Mouse (Mus musculus) midbrain, embryonic 13.5 days (tissue): ENCODE measurements at regions not wholly inside any gene's neighbourhood (a gene's known extent, or its start where the extent isn't known, plus 50 kb on each side); places are given as distances from the start of the nearest gene placed in this dataset.

Experiments
- ATAC-seq: fragments of 200-750 bp; cut with Nextera tagmentation; 2 replicates; pipeline ENCODE4 v1.8.0; 2017; ENCODE audit warnings: mild to moderate bottlenecking, moderate TSS enrichment, moderate library complexity
- H3K27ac ChIP-seq: fragments of 300-500 bp; sonication (generic); 2 replicates; pipeline ENCODE4 v1.5.1; 2015; ENCODE audit warnings: inconsistent platforms, mild to moderate bottlenecking, moderate library complexity
- H3K27me3 ChIP-seq: fragments of 300-500 bp; sonication (generic); 2 replicates; pipeline ENCODE4 v1.6.1; 2015; ENCODE audit warnings: mild to moderate bottlenecking, inconsistent platforms
- H3K36me3 ChIP-seq: fragments of 300-500 bp; sonication (generic); 2 replicates; pipeline ENCODE4 v1.6.1; 2015; ENCODE audit warnings: mild to moderate bottlenecking, inconsistent platforms
- H3K4me1 ChIP-seq: fragments of 300-500 bp; sonication (generic); replicated peaks from 2 replicates; pipeline ENCODE4 v1.6.1; 2015; ENCODE audit warnings: inconsistent platforms
- H3K4me2 ChIP-seq: fragments of 300-500 bp; sonication (generic); replicated peaks from 2 replicates; pipeline ENCODE4 v1.6.1; 2015; ENCODE audit warnings: moderate library complexity, mild to moderate bottlenecking, inconsistent platforms
- H3K4me3 ChIP-seq: fragments of 300-500 bp; sonication (generic); replicated peaks from 2 replicates; pipeline ENCODE4 v1.5.1; 2015; ENCODE audit warnings: mild to moderate bottlenecking, inconsistent platforms
- H3K9ac ChIP-seq: fragments of 300-500 bp; sonication (generic); replicated peaks from 2 replicates; pipeline ENCODE4 v1.6.1; 2015; ENCODE audit warnings: mild to moderate bottlenecking, inconsistent platforms
- H3K9me3 ChIP-seq: fragments of 300-500 bp; sonication (generic); 2 replicates; pipeline ENCODE4 v1.6.1; 2016; ENCODE audit warnings: mild to moderate bottlenecking, inconsistent platforms
- WGBS: fragments of 180-500 bp; shearing (Covaris S2); methylation state at CpG from one replicate; pipeline ENCODE4 v1.1.7; 2015; 5-methylcytosine and 5-hydroxymethylcytosine counted together

DNA sequence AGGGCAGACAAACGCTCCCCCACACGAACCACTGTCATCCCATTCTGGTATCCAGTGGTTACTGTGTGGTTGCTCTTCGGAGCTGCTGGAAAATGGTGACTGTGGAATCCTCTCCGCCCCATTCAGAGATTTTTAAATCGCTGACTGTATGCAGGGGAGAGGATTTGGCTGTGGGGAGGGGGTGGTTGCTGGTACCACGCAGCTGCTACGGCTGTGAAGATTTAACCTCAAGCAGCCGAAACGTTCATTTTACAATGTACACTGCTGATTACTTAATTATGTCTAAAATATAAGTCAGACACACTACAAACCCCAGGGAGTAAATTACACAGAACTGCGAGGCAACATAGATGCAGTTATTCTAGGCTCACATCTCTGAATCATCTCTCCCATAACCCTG is 341.0 kb downstream of the Rps6kc1 start:
- H3K9ac ChIP-seq, result no peak overlapping the region
- no peaks in the 10 kb centered on the region for H3K9me3 ChIP-seq
- 0 out of 2 replicates have a peak, but pooled peaks cover 3% of the 10 kb centered on the region for H3K27me3 ChIP-seq
- H3K4me3 ChIP-seq, result no peak overlapping the region
- 76% methylated on average over 10 of the region's 10 CpGs for WGBS
- 0 out of 2 replicates have a peak, but pooled peaks cover 4% of the 10 kb centered on the region for H3K4me1 ChIP-seq
- ATAC-seq, result no peak
- no peaks in the 10 kb centered on the region for H3K36me3 ChIP-seq
- no peak overlapping the region for H3K27ac ChIP-seq
- no peak overlapping the region for H3K4me2 ChIP-seq

DNA sequence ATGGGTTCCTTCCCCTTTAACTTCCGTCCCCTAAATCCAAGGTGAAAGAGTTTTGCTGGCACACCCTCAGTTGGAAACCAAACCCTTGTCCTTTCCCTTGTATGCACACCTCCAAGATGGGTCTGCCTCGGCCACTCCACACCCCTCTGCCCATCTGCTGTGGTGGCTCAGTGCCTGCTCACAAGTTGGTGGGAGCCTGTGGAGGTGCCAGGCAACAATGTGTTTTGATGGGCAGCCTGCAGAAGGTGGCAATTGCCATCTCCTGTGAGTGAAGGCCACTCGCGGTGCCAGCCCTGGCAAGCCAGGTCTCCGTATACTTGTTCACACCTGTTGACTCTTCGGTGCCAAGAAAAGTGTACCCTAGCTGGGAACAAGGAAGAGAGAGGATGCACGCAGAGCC is 344.8 kb downstream of the Rps6kc1 start:
- ATAC-seq, result no peak
- H3K9ac ChIP-seq, result no peak overlapping the region
- H3K4me3 ChIP-seq, result no peak overlapping the region
- H3K27me3 ChIP-seq, result 0 out of 2 replicates have a peak, but pooled peaks cover 5% of the 10 kb centered on the region
- 91% methylated on average over 7 of the region's 7 CpGs for WGBS
- H3K36me3 ChIP-seq, result no peaks in the 10 kb centered on the region
- no peak overlapping the region for H3K27ac ChIP-seq
- H3K4me2 ChIP-seq, result no peak overlapping the region
- H3K9me3 ChIP-seq, result no peaks in the 10 kb centered on the region
- H3K4me1 ChIP-seq, result peaks cover 11% of the 10 kb centered on the region

GRCm38 (mm10) chr1:190562865-190563457 is 348.6 kb downstream of the Rps6kc1 start:
- ATAC-seq, result peak; percentile 65
- Histone ChIP-seq H3K4me2 (no peak overlapping the region), H3K4me1 (peaks cover 7% of the 10 kb centered on the region), H3K36me3 (no peaks in the 10 kb centered on the region), H3K27me3 (0 out of 2 replicates have a peak, but pooled peaks cover 7% of the 10 kb centered on the region), H3K4me3 (no peak overlapping the region), H3K9me3 (no peaks in the 10 kb centered on the region), H3K27ac (no peak overlapping the region), H3K9ac (no peak overlapping the region)
- WGBS, result 24% methylated on average over 13 of the region's 13 CpGs

DNA sequence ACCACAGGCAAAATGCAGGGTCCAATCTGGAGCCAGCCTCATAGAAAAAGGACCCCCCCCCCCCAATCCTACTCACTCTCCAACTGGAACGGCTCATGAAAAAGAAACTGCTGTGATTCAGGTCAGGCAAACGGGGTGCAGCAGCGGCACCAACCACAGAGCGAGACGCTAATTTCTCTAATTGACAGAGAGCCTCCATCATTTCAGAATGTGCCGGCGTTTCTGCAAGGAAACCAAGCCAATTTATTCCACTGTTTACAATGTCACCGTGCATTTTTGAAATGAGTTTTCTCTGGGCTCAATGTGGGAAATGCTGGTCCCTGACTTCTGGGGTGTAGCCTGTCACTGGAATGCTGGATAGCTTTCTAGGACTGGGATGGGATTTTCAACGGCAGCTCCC is 351.5 kb downstream of the Rps6kc1 start:
- H3K27ac ChIP-seq, result no peak overlapping the region
- H3K36me3 ChIP-seq, result no peaks in the 10 kb centered on the region
- H3K4me2 ChIP-seq, result no peak overlapping the region
- H3K4me1 ChIP-seq, result peaks cover 7% of the 10 kb centered on the region
- no peak for ATAC-seq
- no peaks in the 10 kb centered on the region for H3K9me3 ChIP-seq
- H3K4me3 ChIP-seq, result no peak overlapping the region
- H3K9ac ChIP-seq, result no peak overlapping the region
- 68% methylated on average over 9 of the region's 9 CpGs for WGBS
- H3K27me3 ChIP-seq, result 0 out of 2 replicates have a peak, but pooled peaks cover 3% of the 10 kb centered on the region

GRCm38 (mm10) chr1:190541892-190542291 is 369.7 kb downstream of the Rps6kc1 start:
- Histone ChIP-seq H3K9me3 (no peaks in the 10 kb centered on the region; the same call in 1 of the 2 replicates), H3K4me1 (no peaks in the 10 kb centered on the region), H3K4me2 (no peak overlapping the region), H3K27ac (no peak overlapping the region), H3K27me3 (peaks cover 10% of the 10 kb centered on the region), H3K9ac (no peak overlapping the region), H3K36me3 (no peaks in the 10 kb centered on the region), H3K4me3 (no peak overlapping the region)
- 65% methylated on average over 2 of the region's 2 CpGs for WGBS
- ATAC-seq, result no peak

- Histone ChIP-seq H3K4me2 (no peak overlapping the region), H3K36me3 (no peaks in the 10 kb centered on the region), H3K4me1 (peaks cover 26% of the 10 kb centered on the region), H3K9ac (no peak overlapping the region), H3K4me3 (no peak overlapping the region), H3K9me3 (no peaks in the 10 kb centered on the region), H3K27ac (peak overlapping the region; percentile 4; the same call in 1 of the 2 replicates), H3K27me3 (0 out of 2 replicates have a peak, but pooled peaks cover 6% of the 10 kb centered on the region)
- 18% methylated on average over 10 of the region's 10 CpGs for WGBS
- peak; percentile 62 for ATAC-seq
Measured at GRCm38 (mm10) chr1:190532879-190533676, 362.6 kb upstream of the Prox1 start.

- Histone ChIP-seq H3K27me3 (0 out of 2 replicates have a peak, but pooled peaks cover 6% of the 10 kb centered on the region), H3K36me3 (no peaks in the 10 kb centered on the region), H3K9ac (no peak overlapping the region), H3K27ac (no peak overlapping the region), H3K4me3 (no peak overlapping the region), H3K4me2 (no peak overlapping the region), H3K4me1 (peaks cover 26% of the 10 kb centered on the region), H3K9me3 (no peaks in the 10 kb centered on the region)
- WGBS, result 93% methylated on average over 6 of the region's 6 CpGs
- ATAC-seq, result no peak
Measured at GRCm38 (mm10) chr1:190531224-190531623, 360.7 kb upstream of the Prox1 start.

GRCm38 (mm10) chr1:190530079-190530478 is 359.6 kb upstream of the Prox1 start:
- Histone ChIP-seq H3K9ac (no peak overlapping the region), H3K4me3 (no peak overlapping the region), H3K27me3 (0 out of 2 replicates have a peak, but pooled peaks cover 10% of the 10 kb centered on the region), H3K9me3 (no peaks in the 10 kb centered on the region), H3K36me3 (no peaks in the 10 kb centered on the region), H3K4me2 (no peak overlapping the region), H3K27ac (no peak overlapping the region), H3K4me1 (peaks cover 26% of the 10 kb centered on the region)
- ATAC-seq, result no peak
- WGBS, result 86% methylated on average over 3 of the region's 3 CpGs

GRCm38 (mm10) chr1:190527545-190528137 is 357.1 kb upstream of the Prox1 start:
- Histone ChIP-seq H3K27me3 (0 out of 2 replicates have a peak, but pooled peaks cover 10% of the 10 kb centered on the region), H3K36me3 (no peaks in the 10 kb centered on the region), H3K9me3 (no peaks in the 10 kb centered on the region), H3K27ac (no peak overlapping the region), H3K4me2 (no peak overlapping the region), H3K4me3 (no peak overlapping the region), H3K9ac (no peak overlapping the region), H3K4me1 (peaks cover 5% of the 10 kb centered on the region)
- WGBS, result 88% methylated on average over 7 of the region's 7 CpGs
- no peak for ATAC-seq

DNA sequence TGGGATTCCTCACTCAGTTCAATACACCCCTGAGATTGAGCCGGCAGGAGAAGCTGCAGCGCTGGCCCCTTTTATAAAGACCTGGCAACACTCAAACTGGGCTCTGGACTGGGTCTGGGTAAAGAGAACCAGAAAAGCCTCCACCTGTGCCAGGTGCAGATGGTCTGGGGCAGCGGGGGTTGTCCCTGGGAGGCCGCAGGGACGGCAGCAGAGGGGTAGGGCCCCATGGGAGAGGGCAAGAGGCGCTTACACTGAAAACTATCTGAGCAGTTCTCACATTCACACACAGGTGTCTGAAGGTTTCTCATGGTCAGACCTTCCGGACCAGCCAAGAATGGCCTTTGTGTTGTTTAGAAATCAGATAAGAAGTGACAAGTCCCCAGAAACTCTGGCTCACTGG is 356.1 kb upstream of the Prox1 start:
- H3K9ac ChIP-seq, result no peak overlapping the region
- WGBS, result 17% methylated on average over 7 of the region's 7 CpGs
- no peaks in the 10 kb centered on the region for H3K4me1 ChIP-seq
- no peak overlapping the region for H3K4me3 ChIP-seq
- ATAC-seq, result no peak
- H3K27me3 ChIP-seq, result 0 out of 2 replicates have a peak, but pooled peaks cover 10% of the 10 kb centered on the region
- H3K36me3 ChIP-seq, result no peaks in the 10 kb centered on the region
- no peaks in the 10 kb centered on the region for H3K9me3 ChIP-seq
- no peak overlapping the region for H3K27ac ChIP-seq
- no peak overlapping the region for H3K4me2 ChIP-seq

DNA sequence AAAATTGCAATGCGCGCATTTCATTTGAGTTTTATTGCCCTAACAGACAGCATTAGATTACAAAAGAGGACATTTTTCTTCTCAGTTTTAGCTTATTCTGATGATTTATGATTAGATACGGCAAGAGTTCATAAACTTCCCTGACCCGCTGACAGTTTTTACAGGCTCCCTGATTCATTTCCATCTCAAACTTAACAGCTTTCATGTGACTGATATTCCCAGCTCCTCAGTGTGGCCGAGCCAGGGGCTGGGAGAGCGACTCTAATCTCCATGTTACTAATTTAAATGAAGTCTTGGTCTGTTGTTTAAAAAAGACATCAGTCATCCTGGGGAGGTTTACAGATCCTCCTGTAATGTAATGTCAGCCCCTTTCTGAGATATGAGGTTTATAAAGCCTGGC is 355.5 kb upstream of the Prox1 start:
- Histone ChIP-seq H3K9ac (no peak overlapping the region), H3K4me1 (no peaks in the 10 kb centered on the region), H3K36me3 (no peaks in the 10 kb centered on the region), H3K27ac (no peak overlapping the region), H3K4me2 (no peak overlapping the region), H3K27me3 (0 out of 2 replicates have a peak, but pooled peaks cover 10% of the 10 kb centered on the region), H3K9me3 (no peaks in the 10 kb centered on the region), H3K4me3 (no peak overlapping the region)
- no peak for ATAC-seq
- WGBS, result 75% methylated on average over 6 of the region's 6 CpGs

DNA sequence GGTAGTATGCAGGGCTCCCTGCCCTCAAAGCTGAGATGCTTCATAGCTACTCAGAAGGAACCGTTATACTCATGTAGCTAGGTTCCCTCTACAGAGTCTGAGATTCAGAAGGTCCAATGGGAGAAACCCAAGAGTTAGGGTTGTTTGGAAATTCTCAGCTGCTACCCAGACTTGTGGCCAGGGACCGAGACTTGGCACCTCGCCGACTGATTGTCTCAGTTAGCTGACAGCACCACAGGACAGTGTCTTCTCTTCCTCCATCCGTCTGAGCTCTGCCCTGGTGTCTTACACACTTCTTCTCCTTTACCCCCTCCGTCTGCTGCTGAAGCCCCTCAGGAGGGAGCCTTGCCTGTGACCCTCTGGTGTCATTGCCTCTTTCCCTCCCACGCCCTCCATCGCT is 329.6 kb upstream of the Prox1 start:
- Histone ChIP-seq H3K9ac (no peak overlapping the region), H3K27ac (no peak overlapping the region), H3K4me3 (no peak overlapping the region), H3K27me3 (no peaks in the 10 kb centered on the region), H3K9me3 (no peaks in the 10 kb centered on the region), H3K36me3 (no peaks in the 10 kb centered on the region), H3K4me1 (no peaks in the 10 kb centered on the region; the same call in 1 of the 2 replicates), H3K4me2 (no peak overlapping the region)
- no peak for ATAC-seq
- WGBS, result 86% methylated on average over 8 of the region's 8 CpGs
